Mouse (Mus musculus) MEL (cell line): ENCODE results near the gene Vti1a. TPM values are rescaled to one million over a fixed set of nuclear protein-coding genes. Genes with fewer than 3 reads are reported as not detected.

Experiments
- DNase-seq: peaks from one replicate; pipeline ENCODE4 v3.0.0; 2011; ENCODE audit warnings: low read depth, low spot score
- H3K27ac ChIP-seq: 2 replicates; pipeline ENCODE4 v1.5.1; 2012; ENCODE audit warnings: low read depth, mild to moderate bottlenecking, control low read depth, low read length, moderate library complexity; ENCODE audit not compliant: control insufficient read depth
- H3K27me3 ChIP-seq, 2 experiments: fragments of 150-350 bp in 1 of 2; sonication (generic) in 1 of 2; 2 replicates each; pipeline ENCODE4 v1.6.1; 2012; ENCODE audit warnings: low read length in 2 of 2, mild to moderate bottlenecking in 2 of 2, improper control_type of control experiment in 1 of 2, moderate library complexity in 1 of 2; ENCODE audit not compliant: insufficient read depth in 2 of 2, control insufficient read depth in 1 of 2
- H3K36me3 ChIP-seq, 2 experiments: 2 replicates each; pipeline ENCODE4 v1.6.1; 2012 to 2014; ENCODE audit warnings: low read length in 2 of 2, improper control_type of control experiment in 1 of 2, inconsistent platforms in 1 of 2, mild to moderate bottlenecking in 1 of 2; ENCODE audit not compliant: insufficient read depth in 2 of 2, control insufficient read depth in 1 of 2
- H3K4me1 ChIP-seq, 2 experiments: fragments of 150-350 bp in 1 of 2; sonication (generic) in 1 of 2; 2 replicates each; pipeline ENCODE4 v1.6.1; 2012; ENCODE audit warnings: low read length in 2 of 2, improper control_type of control experiment in 1 of 2, mild to moderate bottlenecking in 1 of 2; ENCODE audit not compliant: insufficient read depth in 2 of 2, control insufficient read depth in 1 of 2
- H3K4me3 ChIP-seq, 2 experiments: fragments of 150-350 bp in 1 of 2; sonication (generic) in 1 of 2; 2 replicates each; pipeline ENCODE4 v1.5.1; 2012; ENCODE audit warnings: low read depth in 2 of 2, low read length in 2 of 2, mild to moderate bottlenecking in 2 of 2, moderate library complexity in 2 of 2, control low read depth in 1 of 2, improper control_type of control experiment in 1 of 2; ENCODE audit not compliant: control insufficient read depth in 1 of 2, insufficient read depth in 1 of 2
- H3K79me2 ChIP-seq: 2 replicates; pipeline ENCODE4 v1.6.1; 2012; ENCODE audit warnings: mild to moderate bottlenecking, low read length, moderate library complexity; ENCODE audit not compliant: control insufficient read depth, poor library complexity, insufficient read depth
- H3K9ac ChIP-seq: 2 replicates; pipeline ENCODE4 v1.6.1; 2012; ENCODE audit warnings: low read depth, mild to moderate bottlenecking, control low read depth, low read length, moderate library complexity; ENCODE audit not compliant: control insufficient read depth, poor library complexity, severe bottlenecking
- H3K9me3 ChIP-seq: fragments of 150-350 bp; sonication (generic); replicated peaks from 2 replicates; pipeline ENCODE4 v1.6.1; 2012; ENCODE audit warnings: mild to moderate bottlenecking, low read length, improper control_type of control experiment, moderate library complexity; ENCODE audit not compliant: insufficient read depth
- CHD2 ChIP-seq: IDR thresholded peaks from 2 replicates; pipeline ENCODE4 v1.6.1; 2011; ENCODE audit warnings: low read length, improper control_type of control experiment
- E2F4 ChIP-seq: IDR thresholded peaks from 2 replicates; pipeline ENCODE4 v1.6.1; 2011; ENCODE audit warnings: low read depth, low read length, improper control_type of control experiment, borderline replicate concordance
- MAFK ChIP-seq: IDR thresholded peaks from 2 replicates; pipeline ENCODE4 v1.6.1; 2011; ENCODE audit warnings: low read depth, mild to moderate bottlenecking, low read length, improper control_type of control experiment, borderline replicate concordance
- MEF2A ChIP-seq: IDR thresholded peaks from 2 replicates; pipeline ENCODE4 v1.6.1; 2014; ENCODE audit warnings: low read depth, mild to moderate bottlenecking, inconsistent platforms, low read length, improper control_type of control experiment; ENCODE audit not compliant: poor library complexity, insufficient replicate concordance, severe bottlenecking; ENCODE audit errors: extremely low read depth
- MXI1 ChIP-seq: IDR thresholded peaks from 2 replicates; pipeline ENCODE4 v1.6.1; 2011; ENCODE audit warnings: mild to moderate bottlenecking, low read depth, low read length, improper control_type of control experiment
- MYC ChIP-seq: IDR thresholded peaks from 2 replicates; pipeline ENCODE4 v1.6.1; 2011; ENCODE audit warnings: low read depth, mild to moderate bottlenecking, low read length, improper control_type of control experiment, moderate library complexity
- NRF1 ChIP-seq: IDR thresholded peaks from 2 replicates; pipeline ENCODE4 v1.6.1; 2014; ENCODE audit warnings: low read depth, mild to moderate bottlenecking, inconsistent platforms, low read length, improper control_type of control experiment, moderate library complexity; ENCODE audit not compliant: poor library complexity, insufficient read depth, severe bottlenecking
- POLR2A ChIP-seq, 2 experiments: IDR thresholded peaks; 2 replicates each; pipeline ENCODE4 v1.6.1; 2011 to 2012; ENCODE audit warnings: low read length in 2 of 2, mild to moderate bottlenecking in 2 of 2, control low read depth in 1 of 2, improper control_type of control experiment in 1 of 2, low read depth in 1 of 2, moderate library complexity in 1 of 2; ENCODE audit not compliant: control insufficient read depth in 1 of 2, insufficient read depth in 1 of 2, poor library complexity in 1 of 2
- POLR2AphosphoS2 ChIP-seq: IDR thresholded peaks from 2 replicates; pipeline ENCODE4 v1.6.1; 2011; ENCODE audit warnings: low read length, improper control_type of control experiment
- POLR2AphosphoS5 ChIP-seq: IDR thresholded peaks from 2 replicates; pipeline ENCODE4 v1.6.1; 2012; ENCODE audit warnings: low read depth, borderline replicate concordance, mild to moderate bottlenecking, inconsistent platforms, low read length, moderate library complexity, mixed read lengths
- RAD21 ChIP-seq: IDR thresholded peaks from 2 replicates; pipeline ENCODE4 v1.6.1; 2011; ENCODE audit warnings: mild to moderate bottlenecking, low read depth, low read length, improper control_type of control experiment
- RCOR1 ChIP-seq: IDR thresholded peaks from 2 replicates; pipeline ENCODE4 v1.6.1; 2012; ENCODE audit warnings: low read depth, mild to moderate bottlenecking, inconsistent platforms, low read length, improper control_type of control experiment
- SIN3A ChIP-seq: IDR thresholded peaks from 2 replicates; pipeline ENCODE4 v1.6.1; 2012; ENCODE audit warnings: low read length, improper control_type of control experiment, inconsistent platforms
- SMC3 ChIP-seq: IDR thresholded peaks from 2 replicates; pipeline ENCODE4 v1.6.1; 2011; ENCODE audit warnings: low read depth, low read length, improper control_type of control experiment
- TAL1 ChIP-seq: IDR thresholded peaks from 2 replicates; pipeline ENCODE4 v1.6.1; 2012; ENCODE audit warnings: mild to moderate bottlenecking, inconsistent platforms, low read length, moderate library complexity, mixed read lengths
- TCF12 ChIP-seq: IDR thresholded peaks from 2 replicates; pipeline ENCODE4 v1.6.1; 2014; ENCODE audit warnings: low read depth, mild to moderate bottlenecking, inconsistent platforms, low read length, improper control_type of control experiment, moderate library complexity
- USF2 ChIP-seq, 2 experiments: IDR thresholded peaks; 2 replicates each; pipeline ENCODE4 v1.6.1; 2011 to 2012; ENCODE audit warnings: improper control_type of control experiment in 2 of 2, low read length in 2 of 2, borderline replicate concordance in 1 of 2, inconsistent platforms in 1 of 2, low read depth in 1 of 2, mild to moderate bottlenecking in 1 of 2; ENCODE audit not compliant: insufficient read depth in 1 of 2
- ZC3H11A ChIP-seq: IDR thresholded peaks from 2 replicates; pipeline ENCODE4 v1.6.1; 2012; ENCODE audit warnings: low read depth, mild to moderate bottlenecking, inconsistent platforms, low read length, improper control_type of control experiment
- ZMIZ1 ChIP-seq: IDR thresholded peaks from 2 replicates; pipeline ENCODE4 v1.6.1; 2012; ENCODE audit warnings: low read depth, mild to moderate bottlenecking, inconsistent platforms, low read length, improper control_type of control experiment, moderate library complexity
- polyA plus RNA-seq, 2 experiments: library from polyadenylated mRNA; stranded (reverse) in 1 of 2; unstranded in 1 of 2; fragments of >175 nt in 1 of 2; fragments of >200 nt in 1 of 2; gene quantifications; 2 replicates each; pipeline versions ENCODE4 v1.2.1 to v1.2.4; 2012; ENCODE audit warnings: low replicate concordance in 2 of 2, low read depth in 1 of 2; ENCODE audit not compliant: insufficient read length in 2 of 2, insufficient read depth in 1 of 2, missing spikeins in 1 of 2
- total RNA-seq: library from RNA; depleted of rRNA; stranded (reverse); fragments of 300-350 nt; gene quantifications from 2 replicates; pipeline ENCODE4 v1.2.3, GENCODE M21; 2012

Gene Vti1a
- total and polyA plus RNA-seq, 3 experiments, result 37.2 to 119 (median 42.8) TPM

- H3K79me2 ChIP-seq, result no peaks in the 10 kb centered on the region
- H3K36me3 ChIP-seq, result no peaks in the 10 kb centered on the region
- DNase-seq, result no peak
- H3K4me3 ChIP-seq, result no peak overlapping the region
- no peak overlapping the region for H3K9ac ChIP-seq
- H3K4me1 ChIP-seq, result no peaks in the 10 kb centered on the region
- H3K27me3 ChIP-seq, result no peaks in the 10 kb centered on the region
- H3K27ac ChIP-seq, result no peak overlapping the region
- H3K9me3 ChIP-seq, result no peaks in the 10 kb centered on the region
- TF ChIP-seq ZC3H11A (no peak), TAL1 (no peak), POLR2AphosphoS2 (no peak), E2F4 (no peak), RCOR1 (no peak), MYC (no peak), MAFK (no peak)
- TF ChIP-seq, all 39 proteins: peak for 0
These were observed 280.7 kb downstream of the Vti1a start for GRCm38 (mm10) chr19:55596804-55597203.

GRCm38 (mm10) chr19:55597296-55597695 lies 281.2 kb downstream of the Vti1a start:
- H3K4me1 ChIP-seq, result no peaks in the 10 kb centered on the region
- H3K9me3 ChIP-seq, result no peaks in the 10 kb centered on the region
- no peaks in the 10 kb centered on the region for H3K27me3 ChIP-seq
- no peaks in the 10 kb centered on the region for H3K36me3 ChIP-seq
- H3K9ac ChIP-seq, result no peak overlapping the region
- no peak for TF ChIP-seq POLR2A (IDR thresholded peaks at IDR 0.05; ENCODE audit: control insufficient read depth in 1 of 2, insufficient read depth in 1 of 2, low read depth in 1 of 2, low read length in 2 of 2, poor library complexity in 1 of 2)
- no peak overlapping the region for H3K27ac ChIP-seq
- no peaks in the 10 kb centered on the region for H3K79me2 ChIP-seq
- DNase-seq, result no peak
- no peak overlapping the region for H3K4me3 ChIP-seq

GRCm38 (mm10) chr19:55597951-55598350 lies 281.9 kb downstream of the Vti1a start:
- no peaks in the 10 kb centered on the region for H3K79me2 ChIP-seq
- no peak for DNase-seq
- no peaks in the 10 kb centered on the region for H3K4me1 ChIP-seq
- H3K27me3 ChIP-seq, result no peaks in the 10 kb centered on the region
- no peaks in the 10 kb centered on the region for H3K9me3 ChIP-seq
- no peak for TF ChIP-seq SMC3
- no peak for TF ChIP-seq ZMIZ1
- TF ChIP-seq SIN3A, result no peak
- no peak for TF ChIP-seq RAD21
- TF ChIP-seq CHD2, result no peak
- TF ChIP-seq MEF2A, result no peak
- TF ChIP-seq RCOR1, result no peak
- no peak for TF ChIP-seq USF2 (IDR thresholded peaks at IDR 0.05; ENCODE audit: borderline replicate concordance in 1 of 2, insufficient read depth in 1 of 2, low read depth in 1 of 2, low read length in 2 of 2)
- no peak for TF ChIP-seq MXI1
- no peak for TF ChIP-seq POLR2AphosphoS5
- no peak for TF ChIP-seq TCF12
- no peak for TF ChIP-seq NRF1
- no peak overlapping the region for H3K27ac ChIP-seq
- H3K36me3 ChIP-seq, result no peaks in the 10 kb centered on the region
- H3K9ac ChIP-seq, result no peak overlapping the region
- no peak overlapping the region for H3K4me3 ChIP-seq
